Mouse (Mus musculus) testis, adult 2 months (tissue): Measurements from ENCODE around the gene Cdkn2aipnl.

Source experiments
- CTCF ChIP-seq: fragments of 200-500 bp; IDR thresholded peaks from 2 replicates; pipeline ENCODE4 v1.5.1; 2012; ENCODE audit warnings: low read depth, mild to moderate bottlenecking, inconsistent platforms, low read length, moderate library complexity; ENCODE audit not compliant: control insufficient read depth, insufficient read depth, insufficient replicate concordance
- POLR2A ChIP-seq: fragments of 200-500 bp; IDR thresholded peaks from 2 replicates; pipeline ENCODE4 v1.6.1; 2012; ENCODE audit warnings: low read depth, mild to moderate bottlenecking, inconsistent platforms, low read length, moderate library complexity; ENCODE audit not compliant: control insufficient read depth

GRCm38 (mm10) chr11:51927106-51927505 lies 40.4 kb upstream of the Cdkn2aipnl start:
- TF ChIP-seq POLR2A (no peak), CTCF (no peak)
